Mouse (Mus musculus) lung, postnatal 0 days (tissue): ENCODE measurements around the gene Ulk3. TPM values are rescaled to one million over a fixed set of nuclear protein-coding genes. Genes with fewer than 3 reads are reported as not detected.

ENCODE experiments used
- ATAC-seq: fragments of 200-750 bp; cut with Nextera tagmentation; 2 replicates; pipeline ENCODE4 v1.8.0; 2017; ENCODE audit warnings: moderate library complexity
- DNase-seq: peaks from one replicate; pipeline ENCODE4 v3.0.0-alpha.2; 2016; ENCODE audit warnings: low spot score
- H3K27ac ChIP-seq: fragments of 300-500 bp; sonication (generic); 2 replicates; pipeline ENCODE4 v1.5.1; 2014; ENCODE audit warnings: antibody characterized with exemption, mild to moderate bottlenecking, low read length, mixed read lengths
- H3K27me3 ChIP-seq: fragments of 300-500 bp; sonication (generic); replicated peaks from 2 replicates; pipeline ENCODE4 v1.6.1; 2014; ENCODE audit warnings: low read length, mixed read lengths; ENCODE audit not compliant: insufficient read depth
- H3K36me3 ChIP-seq: fragments of 300-500 bp; sonication (generic); 2 replicates; pipeline ENCODE4 v1.6.1; 2014; ENCODE audit warnings: low read length, mixed read lengths; ENCODE audit not compliant: insufficient read depth
- H3K4me1 ChIP-seq: fragments of 300-500 bp; sonication (generic); 2 replicates; pipeline ENCODE4 v1.6.1; 2014; ENCODE audit warnings: antibody characterized with exemption, low read depth, low read length, mixed read lengths; ENCODE audit not compliant: insufficient read depth
- H3K4me2 ChIP-seq: fragments of 300-500 bp; sonication (generic); replicated peaks from 2 replicates; pipeline ENCODE4 v1.6.1; 2014; ENCODE audit warnings: low read depth, mild to moderate bottlenecking, low read length, moderate library complexity, mixed read lengths
- H3K4me3 ChIP-seq: fragments of 300-500 bp; sonication (generic); 2 replicates; pipeline ENCODE4 v1.5.1; 2014; ENCODE audit warnings: low read depth, low read length
- H3K9ac ChIP-seq: fragments of 300-500 bp; sonication (generic); replicated peaks from 2 replicates; pipeline ENCODE4 v1.6.1; 2014; ENCODE audit warnings: low read depth, mild to moderate bottlenecking
- H3K9me3 ChIP-seq: fragments of 300-500 bp; sonication (generic); 2 replicates; pipeline ENCODE4 v1.6.1; 2016; ENCODE audit warnings: low read length, mixed read lengths
- CTCF ChIP-seq: IDR thresholded peaks from 2 replicates; pipeline ENCODE4 v1.5.1; 2016; ENCODE audit warnings: antibody characterized with exemption, mild to moderate bottlenecking
- EP300 ChIP-seq: IDR thresholded peaks from 2 replicates; pipeline ENCODE4 v1.6.1; 2016; ENCODE audit warnings: antibody characterized with exemption, mild to moderate bottlenecking, control low read depth
- WGBS: fragments of 180-500 bp; shearing (Covaris S2); extraction: QIAGEN DNeasy Blood & Tissue Kit; methylation state at CpG from one replicate; pipeline ENCODE4 v1.1.7; 2014; 5-methylcytosine and 5-hydroxymethylcytosine counted together
- polyA plus RNA-seq: library from polyadenylated mRNA; unstranded; fragments of >200 nt; fragmentation: Nextera tagmentation; extraction: Ambion mirVana; gene quantifications from 2 replicates; pipeline ENCODE4 v1.2.1, GENCODE M21; 2015

The Ulk3 gene
- polyA plus RNA-seq, 1 experiment from 2014 or later = 7.3 TPM

- peak overlapping the region; percentile 93 for H3K4me3 ChIP-seq
- H3K9me3 ChIP-seq = no peaks in the 10 kb centered on the region
- H3K4me2 ChIP-seq = peak overlapping the region; percentile 94
- H3K36me3 ChIP-seq = no peaks in the 10 kb centered on the region
- ATAC-seq (no peak), DNase-seq (no peak)
- H3K9ac ChIP-seq = peak overlapping the region; percentile 19; the same call in 1 of the 2 replicates
- TF ChIP-seq EP300 (no peak), CTCF (no peak)
- H3K4me1 ChIP-seq = peaks cover 46% of the 10 kb centered on the region
- no peaks in the 10 kb centered on the region for H3K27me3 ChIP-seq
- H3K27ac ChIP-seq = peak overlapping the region; percentile 43; the same call in 1 of the 2 replicates
- WGBS = 66% methylated on average over 9 of the region's 9 CpGs
Observed at GRCm38 (mm10) chr9:57643169-57643855, 54.1 kb downstream of the Ulk3 start.

GRCm38 (mm10) chr9:57643856-57644180 is 54.6 kb downstream of the Ulk3 start:
- Histone ChIP-seq H3K9ac (peak overlapping the region; percentile 19; the same call in 1 of the 2 replicates), H3K36me3 (no peaks in the 10 kb centered on the region), H3K27ac (peak overlapping the region; percentile 43; the same call in 1 of the 2 replicates), H3K9me3 (no peaks in the 10 kb centered on the region), H3K4me1 (peaks cover 41% of the 10 kb centered on the region), H3K4me3 (peak overlapping the region; percentile 93), H3K4me2 (peak overlapping the region; percentile 94), H3K27me3 (no peaks in the 10 kb centered on the region)
- no peak for ATAC-seq
- 23% methylated on average over 7 of the region's 7 CpGs for WGBS
- TF ChIP-seq EP300 (no peak), CTCF (no peak)
- DNase-seq = no peak

GRCm38 (mm10) chr9:57644442-57644943 is 55.2 kb downstream of the Ulk3 start:
- DNase-seq = no peak
- H3K36me3 ChIP-seq = no peaks in the 10 kb centered on the region
- H3K4me3 ChIP-seq = peak overlapping the region; percentile 93
- H3K4me2 ChIP-seq = peak overlapping the region; percentile 94
- H3K9me3 ChIP-seq = no peaks in the 10 kb centered on the region
- H3K27ac ChIP-seq = peak overlapping the region; percentile 96
- peaks cover 34% of the 10 kb centered on the region for H3K4me1 ChIP-seq
- ATAC-seq = no peak
- H3K9ac ChIP-seq = peak overlapping the region; percentile 94
- TF ChIP-seq CTCF = no peak
- TF ChIP-seq EP300 = no peak
- 0% methylated on average over 16 of the region's 18 CpGs for WGBS
- H3K27me3 ChIP-seq = no peaks in the 10 kb centered on the region

- H3K27me3 ChIP-seq = no peaks in the 10 kb centered on the region
- peak overlapping the region; percentile 93 for H3K4me3 ChIP-seq
- no peaks in the 10 kb centered on the region for H3K9me3 ChIP-seq
- peak; percentile 89 for TF ChIP-seq CTCF
- no peak for TF ChIP-seq EP300
- peak overlapping the region; percentile 94 for H3K9ac ChIP-seq
- peak overlapping the region; percentile 96 for H3K27ac ChIP-seq
- peak; percentile 92 for ATAC-seq
- no peaks in the 10 kb centered on the region for H3K36me3 ChIP-seq
- 0% methylated on average over 37 of the region's 85 CpGs for WGBS
- H3K4me2 ChIP-seq = peak overlapping the region; percentile 94
- peaks cover 28% of the 10 kb centered on the region for H3K4me1 ChIP-seq
- DNase-seq = peak; percentile 96
Observed at GRCm38 (mm10) chr9:57644944-57645893, 56.0 kb downstream of the Ulk3 start.

Other genes with a start within 250 kb of the Ulk3 start
- 25.9 and 29.2 TPM in 2 replicates for gene Ppcdc, start 149.3 kb upstream of the Ulk3 start, polyA plus RNA-seq
- gene Scamp5, start 121.4 kb upstream of the Ulk3 start, polyA plus RNA-seq = 3.5 and 4.0 TPM in 2 replicates
- 3.3 and 3.6 TPM in 2 replicates for gene Rpp25, start 85.4 kb upstream of the Ulk3 start, polyA plus RNA-seq
- gene Cox5a, start 68.2 kb upstream of the Ulk3 start, polyA plus RNA-seq = 440 and 448 TPM in 2 replicates
- gene Fam219b, start 51.9 kb upstream of the Ulk3 start, polyA plus RNA-seq = 12.3 and 13.5 TPM in 2 replicates
- 19.1 and 24.3 TPM in 2 replicates for gene Mpi, start 36.7 kb upstream of the Ulk3 start, polyA plus RNA-seq
- 69.5 and 73.5 TPM in 2 replicates for gene Scamp2, start 28.5 kb upstream of the Ulk3 start, polyA plus RNA-seq
- gene Cplx3, start 16.8 kb downstream of the Ulk3 start, polyA plus RNA-seq = not detected in 2 replicates
- not detected in 2 replicates for gene Lman1l, start 31.3 kb downstream of the Ulk3 start, polyA plus RNA-seq
- gene Csk, start 64.2 kb downstream of the Ulk3 start, polyA plus RNA-seq = 25.6 and 27.3 TPM in 2 replicates
- 0.07 TPM in 1 of 2 replicates, not detected in the other for gene Cyp1a2, start 94.3 kb downstream of the Ulk3 start, polyA plus RNA-seq
- gene Cyp1a1, start 98.5 kb downstream of the Ulk3 start, polyA plus RNA-seq = 9.0 and 13.0 TPM in 2 replicates
- gene Edc3, start 119.1 kb downstream of the Ulk3 start, polyA plus RNA-seq = 23.3 and 25.3 TPM in 2 replicates
- gene Clk3, start 176.4 kb downstream of the Ulk3 start, polyA plus RNA-seq = 65.1 and 65.5 TPM in 2 replicates
- 5.8 and 6.2 TPM in 2 replicates for gene Arid3b, start 247.3 kb downstream of the Ulk3 start, polyA plus RNA-seq